10 mouse cellular contexts compared by ENCODE assay signal in the genomic region with DNA sequence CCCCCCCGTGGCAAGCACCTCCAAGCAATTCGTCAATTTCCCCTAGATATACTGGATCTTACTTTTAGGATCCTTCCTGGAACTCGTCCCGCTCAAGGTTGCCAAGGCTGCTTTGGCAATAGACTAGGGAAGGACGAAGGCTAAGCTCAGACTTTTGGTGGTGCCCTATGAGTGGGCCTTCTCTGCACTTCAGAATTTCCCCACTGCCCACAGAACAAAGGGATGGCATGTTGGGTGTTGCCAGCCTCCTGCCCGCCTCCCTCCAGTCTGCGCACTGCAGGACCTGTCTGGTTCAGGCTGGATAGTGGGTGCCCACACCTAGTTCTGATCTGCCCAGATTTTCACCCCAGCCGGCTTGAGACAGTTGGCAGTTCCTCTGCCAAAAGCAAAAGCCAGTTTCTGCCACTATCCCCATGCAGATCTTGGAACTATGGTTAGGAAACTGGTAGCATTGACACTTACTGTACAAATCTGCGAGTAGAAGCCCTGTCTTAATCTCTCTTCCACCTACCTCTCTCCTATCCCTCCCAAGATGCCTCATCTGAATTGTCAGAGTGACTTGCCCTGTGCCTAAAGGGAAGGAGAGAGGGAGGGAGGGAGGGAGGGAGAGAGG. TPM values are rescaled to one million over a fixed set of nuclear protein-coding genes. Genes with fewer than 3 reads are reported as not detected.
A peak's percentile ranks its signal among the peaks of the same experiment; 100 is the strongest.
DNase-seq lines count a peak whose midpoint lies in the region; ATAC-seq lines count a peak whose summit lies in the region.
"Had no signal": no experiment of that assay in that cellular context is flagged by ENCODE, and none has a peak within 500 bp of the region (broad histone marks: within the 10 kb centered on the region; RNA-seq: fewer than 3 reads in every experiment).

No protein-coding gene starts in this region.

- no peaks in the 10 kb centered on the region for H3K36me3 ChIP-seq in forebrain, embryonic 12.5 days (replicated peaks)
- no peaks in the 10 kb centered on the region for H3K36me3 ChIP-seq in forebrain, embryonic 16.5 days (ENCODE audit: control insufficient read depth, insufficient read depth)
- no peaks in the 10 kb centered on the region for H3K36me3 ChIP-seq in hindbrain, embryonic 12.5 days

- peaks cover 46% of the 10 kb centered on the region for H3K4me1 ChIP-seq in forebrain, embryonic 12.5 days
- peaks cover 37% of the 10 kb centered on the region for H3K4me1 ChIP-seq in forebrain, embryonic 16.5 days (replicated peaks; ENCODE audit: control insufficient read depth, insufficient read depth, low read length)
- peaks cover 43% of the 10 kb centered on the region for H3K4me1 ChIP-seq in hindbrain, embryonic 12.5 days

- no peak overlapping the region for H3K4me3 ChIP-seq in forebrain, embryonic 12.5 days (replicated peaks)
- H3K4me3 ChIP-seq in forebrain, embryonic 16.5 days (replicated peaks; ENCODE audit: low read length), result no peak overlapping the region
- no peak overlapping the region for H3K4me3 ChIP-seq in hindbrain, embryonic 12.5 days

- DNase-seq in adrenal gland, postnatal 36 days, result peak; percentile 35
- peak; percentile 55 to 67 for DNase-seq in kidney, postnatal 36 days
- DNase-seq in left cerebral cortex, adult 18-20 months (ENCODE audit: low spot score in 2 of 2), result no peak
- no peak for DNase-seq in layer of hippocampus, adult 8-10 months (ENCODE audit: low spot score in 2 of 2)

- H3K27ac ChIP-seq in forebrain, embryonic 12.5 days, result no peak overlapping the region
- no peak overlapping the region for H3K27ac ChIP-seq in forebrain, embryonic 16.5 days (ENCODE audit: low read length)
- H3K27ac ChIP-seq in hindbrain, embryonic 12.5 days, result no peak overlapping the region

- H3K9ac ChIP-seq in forebrain, embryonic 12.5 days, result no peak overlapping the region
- H3K9ac ChIP-seq in forebrain, embryonic 16.5 days (replicated peaks; ENCODE audit: low read depth, low read length), result no peak overlapping the region
- no peak overlapping the region for H3K9ac ChIP-seq in hindbrain, embryonic 12.5 days

- WGBS in forebrain, embryonic 12.5 days, result 21% methylated on average over 9 of the region's 9 CpGs
- 29% methylated on average over 8 of the region's 9 CpGs for WGBS in forebrain, embryonic 16.5 days
- WGBS in hindbrain, embryonic 12.5 days, result 30% methylated on average over 8 of the region's 9 CpGs

- ATAC-seq in forebrain, embryonic 12.5 days (ENCODE audit: low FRiP score), result no peak
- no peak for ATAC-seq in forebrain, embryonic 16.5 days
- no peak for ATAC-seq in hindbrain, embryonic 12.5 days (ENCODE audit: low FRiP score)
- no peak for ATAC-seq in monocyte, adult 5-6 weeks (replicated peaks; ENCODE audit: insufficient number of reproducible peaks, low FRiP score, low TSS enrichment, poor library complexity, severe bottlenecking)

- H3K9me3 ChIP-seq in forebrain, embryonic 12.5 days, result no peaks in the 10 kb centered on the region
- no peaks in the 10 kb centered on the region for H3K9me3 ChIP-seq in forebrain, embryonic 16.5 days (ENCODE audit: control insufficient read depth, low read length)
- no peaks in the 10 kb centered on the region for H3K9me3 ChIP-seq in hindbrain, embryonic 12.5 days (replicated peaks)

- peak overlapping the region; percentile 84 for H3K4me2 ChIP-seq in forebrain, embryonic 12.5 days
- H3K4me2 ChIP-seq in forebrain, embryonic 16.5 days (ENCODE audit: low read length), result no peak overlapping the region
- H3K4me2 ChIP-seq in hindbrain, embryonic 12.5 days (replicated peaks), result peak overlapping the region; percentile 79

- H3K27me3 ChIP-seq in forebrain, embryonic 12.5 days, result peaks cover 74% of the 10 kb centered on the region
- H3K27me3 ChIP-seq in forebrain, embryonic 16.5 days (replicated peaks; ENCODE audit: control insufficient read depth, insufficient read depth, low read length), result peaks cover 53% of the 10 kb centered on the region
- H3K27me3 ChIP-seq in hindbrain, embryonic 12.5 days, result peaks cover 68% of the 10 kb centered on the region

RNA-seq across cellular contexts. Expression of gene Esrrg, which starts 1.9 kb away (rescaled TPM):
- 8.1 and 9.1 TPM in 2 replicates for polyA plus RNA-seq in forebrain, embryonic 12.5 days (2016; fragmentation: Nextera tagmentation; extraction: Ambion mirVana)
- 8.5 and 11.2 TPM in 2 replicates for polyA plus RNA-seq in forebrain, embryonic 16.5 days (2015; fragmentation: Nextera tagmentation; extraction: Ambion mirVana)
- 10 to 100 TPM; 10.8 to 20.8 TPM for total RNA-seq in adrenal gland, postnatal 36 days (2021)
- 17.4 and 19.3 TPM in 2 replicates for polyA plus RNA-seq in hindbrain, embryonic 12.5 days (2016; fragmentation: Nextera tagmentation; extraction: Ambion mirVana)
- not detected in 3 replicates for total RNA-seq in monocyte, adult 5-6 weeks (2017)
- 10 to 100 TPM; 24.6 to 28.1 TPM for total RNA-seq in left cerebral cortex, adult 18-20 months (2021)
- total RNA-seq in layer of hippocampus, adult 8-10 months (2022), result 10 to 100 TPM; 13.6 to 17.3 (median 14.6) TPM
- total RNA-seq: granulocyte monocyte progenitor cell, adult 5-6 weeks; megakaryocyte, adult 5-6 weeks had no signal

Comparison
In these comparisons a context has a peak if more than half of its experiments do, and no peak if none do; other contexts are left out.
1. DNase-seq: peak in adrenal gland, postnatal 36 days (2 of 2) and kidney, postnatal 36 days (2 of 2); none in left cerebral cortex, adult 18-20 months (0 of 2) and layer of hippocampus, adult 8-10 months (0 of 2).
2. RNA of gene Esrrg, which starts 1.9 kb away (total RNA-seq): 24.6 to 28.1 TPM in left cerebral cortex, adult 18-20 months, 10.8 to 20.8 TPM in adrenal gland, postnatal 36 days and 13.6 to 17.3 TPM in layer of hippocampus, adult 8-10 months; not detected in monocyte, adult 5-6 weeks; every median in the first group is over 10 times any median in the second.